Mouse (Mus musculus) left cerebral cortex, postnatal 10 days (tissue): ENCODE results near the gene Slc30a1. TPM values are rescaled to one million over a fixed set of nuclear protein-coding genes. Genes with fewer than 3 reads are reported as not detected.

Experiments used
- DNase-seq, 2 experiments: peaks; one replicate each; pipeline ENCODE4 v3.0.0; 2021 to 2022; ENCODE audit warnings: low spot score in 2 of 2, mixed read lengths in 1 of 2; ENCODE audit errors: extremely low spot score in 1 of 2
- intact Hi-C: fragments of 180-260 bp; cut with DNase I; formaldehyde crosslinking; loops from one replicate; pipeline ENCODE4 v1.15.1; 2025
- total RNA-seq, 2 experiments: library from RNA; stranded (reverse); gene quantifications; 2 replicates each; pipeline ENCODE4 v1.2.3; 2021

Slc30a1 gene
- total RNA-seq, 2 experiments from 2014 or later, result 26.8 to 29.0 TPM

DNA sequence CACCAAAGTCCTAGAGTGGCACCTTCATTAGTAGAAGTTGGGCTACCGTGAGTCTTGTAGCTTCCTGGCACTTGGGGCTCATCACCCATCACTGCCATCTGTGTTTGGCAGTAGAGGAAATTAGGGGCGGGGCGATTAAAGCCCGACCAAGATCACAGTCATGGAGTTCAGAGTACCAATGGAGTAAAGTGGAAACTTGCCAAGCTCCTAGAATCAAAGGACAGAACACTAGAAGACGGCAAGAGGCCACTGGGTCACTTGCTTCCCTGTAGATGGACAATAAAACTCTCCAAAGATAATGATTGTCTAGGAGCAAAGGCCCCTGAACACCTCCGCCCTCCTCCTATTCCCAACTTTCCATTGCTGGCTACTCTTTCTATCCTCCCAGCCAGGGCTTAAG is 14.7 kb upstream of the Slc30a1 start:
- intact Hi-C loops, result no loop called here

DNA sequence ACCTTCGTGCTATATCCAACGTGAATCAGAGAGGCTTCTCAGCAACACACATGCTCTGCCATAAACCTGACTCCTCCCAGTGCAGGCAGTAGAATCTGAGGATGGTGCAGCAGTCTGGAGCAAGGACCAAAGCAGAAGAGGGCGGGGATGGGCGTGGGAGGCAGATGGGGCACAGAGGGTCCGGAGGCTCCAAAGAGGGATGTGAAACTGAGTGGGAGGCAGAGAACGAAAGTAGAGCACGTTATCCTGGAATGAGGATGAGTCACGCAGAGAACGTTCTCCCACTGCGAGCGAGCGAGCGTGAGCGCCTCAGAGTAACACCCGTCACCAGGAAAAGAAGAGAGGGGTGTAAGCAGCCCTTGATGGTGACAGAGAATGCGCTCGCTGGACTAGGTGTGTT is 12.2 kb upstream of the Slc30a1 start:
- DNase-seq, result peak; percentile 45 to 70
- intact Hi-C loops, result no loop called here

More for the DNA sequence above, 14.7 kb upstream of the Slc30a1 start:
- DNase-seq, result no peak

DNA sequence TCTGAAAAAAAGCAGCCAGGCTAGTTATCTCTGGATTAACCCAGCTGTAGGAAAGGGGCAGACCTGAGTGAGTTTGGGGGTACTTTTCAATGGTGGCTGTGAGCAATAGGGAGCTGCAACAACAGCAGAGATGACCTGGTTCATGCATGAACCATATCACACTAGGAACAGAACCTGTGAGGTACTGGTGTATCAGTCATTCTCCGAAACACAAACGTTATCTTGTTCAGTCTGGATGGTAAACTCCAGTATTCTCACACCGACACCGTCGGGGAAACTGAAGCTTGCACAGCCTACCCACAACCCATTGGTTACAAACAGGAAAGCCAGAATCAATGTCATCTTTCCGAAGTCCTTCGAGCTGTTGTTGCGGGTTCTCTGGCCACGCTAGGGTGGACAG is 11.7 kb upstream of the Slc30a1 start:
- no peak for DNase-seq
- intact Hi-C loops, result no loop called here

DNA sequence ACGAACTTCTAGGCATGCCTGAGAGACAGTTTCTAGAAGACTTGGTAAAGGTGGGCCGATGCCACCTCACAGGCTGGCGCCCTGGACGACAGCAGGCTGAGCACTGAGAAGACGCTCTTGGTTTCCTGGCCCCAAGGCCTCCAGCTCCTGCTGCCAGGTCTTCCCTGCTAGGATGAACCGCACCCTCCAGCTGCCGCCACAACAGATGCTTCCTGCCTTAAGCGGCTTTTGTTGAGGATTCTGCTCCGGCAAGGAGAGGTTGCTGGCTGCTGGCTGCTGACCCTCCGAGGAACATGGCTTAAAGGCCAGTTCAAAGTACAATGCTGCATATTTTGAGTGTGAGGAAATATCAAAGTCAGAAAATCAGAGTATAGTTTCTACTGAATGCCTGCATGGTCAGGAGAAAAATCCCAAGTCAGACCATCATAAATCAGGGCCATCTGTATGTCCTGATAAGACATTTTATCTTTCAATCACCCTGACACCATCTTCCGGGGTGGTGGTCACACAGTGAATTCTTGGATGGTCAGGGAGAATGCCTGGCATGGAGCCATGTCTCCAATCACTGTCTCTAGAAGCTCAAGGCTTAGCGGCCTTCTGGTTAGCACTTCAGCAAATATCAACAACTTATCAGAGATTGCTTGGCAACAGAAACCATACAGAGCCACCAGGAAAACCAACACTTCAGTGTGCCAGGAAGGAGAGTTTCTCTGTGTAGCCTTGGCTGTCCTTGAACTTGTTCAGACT is 9.6 kb upstream of the Slc30a1 start:
- DNase-seq, result peak in 1 of 2 experiments; percentile 74
- intact Hi-C loops, result no loop called here

DNA sequence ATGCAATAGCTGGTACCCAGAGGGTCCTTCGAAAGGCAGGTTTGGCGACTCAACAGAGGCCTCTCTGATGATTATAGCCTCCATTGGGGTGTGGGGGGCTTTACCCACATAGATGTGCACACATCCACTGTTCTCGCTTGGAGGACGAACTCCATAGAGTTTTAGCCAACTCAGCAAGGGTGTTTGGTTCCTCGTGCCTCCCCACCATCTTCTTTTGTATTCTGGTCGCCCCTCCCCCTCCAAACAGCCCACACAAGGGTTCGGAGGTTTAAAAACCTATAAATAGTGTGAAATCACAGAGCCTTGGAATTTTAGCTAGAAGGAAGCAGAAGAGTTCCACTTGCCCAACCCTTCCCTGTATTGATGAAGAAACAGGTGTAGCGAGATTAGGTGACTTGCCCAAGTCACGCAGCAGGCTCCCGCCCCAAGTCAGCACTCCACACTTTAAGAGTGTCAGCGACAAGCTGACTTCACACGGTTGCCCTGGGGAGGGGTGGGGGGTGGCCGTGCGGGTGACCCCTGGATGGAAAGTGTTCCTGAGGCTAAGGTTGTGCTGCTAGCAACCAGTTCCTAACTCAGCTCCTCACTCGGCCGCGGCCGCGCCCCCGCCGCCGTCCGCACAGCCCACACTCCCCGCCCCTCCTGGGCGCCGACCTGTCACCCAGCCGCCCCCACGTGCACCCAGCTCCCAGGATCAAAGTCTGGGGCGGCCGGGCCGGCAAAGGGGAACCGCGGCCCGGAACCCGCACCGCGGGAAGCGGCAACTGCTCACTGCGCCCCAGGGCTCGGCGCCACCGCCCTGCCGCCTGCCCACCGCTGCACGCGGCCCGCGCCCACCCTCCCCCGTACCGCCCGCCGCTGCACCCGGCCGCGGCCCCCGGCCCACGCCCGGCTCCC is 682 bp upstream of the Slc30a1 start:
- peak in 1 of 2 experiments; percentile 61 for DNase-seq
- intact Hi-C loops, result loop anchor here (5.0 kb wide), 1 partner anchor 69 kb away; no protein-coding TSS in a partner anchor

DNA sequence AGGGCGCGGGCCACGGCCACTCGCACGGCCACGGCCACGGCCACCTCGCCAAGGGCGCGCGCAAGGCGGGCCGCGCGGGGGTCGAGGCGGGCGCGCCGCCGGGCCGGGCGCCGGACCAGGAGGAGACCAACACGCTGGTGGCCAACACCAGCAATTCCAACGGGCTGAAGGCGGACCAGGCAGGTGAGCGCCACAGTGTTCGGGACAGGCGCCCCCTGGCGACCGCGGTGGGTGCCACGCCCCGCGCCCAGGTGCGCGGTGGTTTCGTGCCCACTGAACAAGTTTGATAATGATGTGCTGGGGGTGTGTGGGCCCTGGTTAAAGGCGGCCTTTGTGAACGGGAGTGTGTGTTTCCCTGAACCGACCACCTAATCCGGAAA is 854 bp downstream of the Slc30a1 start:
- intact Hi-C loops, result loop anchor here (5.0 kb wide), 1 partner anchor 70 kb away; no protein-coding TSS in a partner anchor
- DNase-seq, result peak; percentile 55 to 83

DNA sequence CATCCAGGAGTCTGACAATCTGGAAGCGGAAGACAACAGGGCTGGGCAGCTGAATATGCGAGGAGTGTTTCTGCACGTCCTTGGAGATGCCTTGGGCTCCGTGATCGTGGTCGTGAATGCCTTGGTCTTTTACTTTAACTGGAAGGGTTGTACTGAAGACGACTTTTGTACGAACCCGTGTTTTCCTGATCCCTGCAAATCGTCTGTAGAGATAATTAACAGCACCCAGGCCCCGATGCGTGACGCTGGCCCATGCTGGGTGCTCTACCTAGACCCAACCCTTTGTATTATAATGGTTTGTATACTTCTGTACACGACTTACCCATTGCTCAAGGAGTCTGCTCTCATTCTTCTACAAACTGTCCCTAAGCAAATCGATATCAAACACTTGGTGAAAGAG is 2.3 kb downstream of the Slc30a1 start:
- intact Hi-C loops, result loop anchor here (5.0 kb wide), 1 partner anchor 72 kb away; no protein-coding TSS in a partner anchor
- no peak for DNase-seq

DNA sequence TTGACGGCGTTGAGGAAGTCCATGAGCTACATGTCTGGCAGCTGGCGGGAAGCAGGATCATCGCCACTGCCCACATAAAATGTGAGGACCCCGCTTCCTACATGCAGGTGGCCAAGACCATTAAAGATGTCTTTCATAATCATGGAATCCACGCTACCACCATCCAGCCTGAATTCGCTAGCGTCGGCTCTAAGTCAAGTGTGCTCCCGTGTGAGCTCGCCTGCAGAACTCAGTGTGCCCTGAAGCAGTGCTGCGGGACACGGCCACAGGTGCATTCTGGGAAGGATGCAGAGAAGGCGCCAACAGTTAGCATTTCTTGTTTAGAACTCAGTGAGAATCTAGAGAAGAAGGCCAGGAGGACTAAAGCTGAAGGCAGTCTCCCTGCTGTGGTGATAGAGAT is 2.7 kb downstream of the Slc30a1 start:
- no peak for DNase-seq
- intact Hi-C loops, result loop anchor here (5.0 kb wide), 1 partner anchor 72 kb away; no protein-coding TSS in a partner anchor

DNA sequence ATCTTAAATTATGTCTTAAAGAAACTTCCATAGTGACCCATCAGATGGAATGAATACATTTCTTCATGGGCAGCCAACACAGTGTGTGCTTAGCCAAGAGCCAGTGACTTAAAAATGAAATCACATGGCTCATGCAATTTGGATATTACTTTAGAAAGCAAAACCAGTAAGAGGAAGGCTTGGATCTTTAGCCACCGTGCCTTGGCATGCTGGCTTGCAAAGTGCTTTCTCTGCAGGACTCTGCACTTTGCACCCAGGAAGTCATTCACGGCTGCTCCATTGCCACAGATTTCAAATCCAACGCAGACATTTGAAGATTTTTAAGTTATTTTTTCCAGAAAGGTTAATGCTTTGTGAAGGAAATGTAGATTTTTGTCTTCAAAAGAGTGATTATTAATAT is 4.1 kb downstream of the Slc30a1 start:
- DNase-seq, result no peak
- intact Hi-C loops, result no loop called here

DNA sequence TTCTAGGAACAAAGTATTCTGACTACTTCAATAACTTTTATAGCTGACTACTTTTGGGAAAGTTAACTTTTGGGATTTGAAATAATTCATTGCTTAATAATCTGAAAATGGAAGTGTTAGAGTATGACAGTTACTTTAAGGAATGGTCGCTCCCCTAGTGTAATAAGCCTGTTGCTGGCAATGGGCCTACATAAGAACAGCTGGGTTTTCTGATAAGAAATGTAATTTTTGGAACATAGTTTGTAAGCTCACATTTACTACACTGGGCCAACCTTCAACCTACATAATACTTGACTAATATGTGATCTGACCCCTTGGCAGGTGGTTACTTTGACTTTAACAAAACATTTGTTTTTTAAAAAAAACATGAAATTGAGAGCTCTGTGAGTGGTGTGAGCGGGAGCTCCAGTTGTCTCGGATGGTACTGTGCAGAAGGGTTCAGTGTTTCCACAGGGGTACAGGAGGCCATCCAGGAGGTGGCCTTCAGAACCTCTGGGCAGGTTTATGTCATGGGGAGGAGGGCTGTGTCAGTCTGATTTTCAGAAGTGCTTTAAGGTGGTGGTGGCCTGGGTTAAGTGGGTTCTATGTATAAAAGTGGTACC is 4.6 kb downstream of the Slc30a1 start:
- intact Hi-C loops, result no loop called here
- DNase-seq, result no peak

DNA sequence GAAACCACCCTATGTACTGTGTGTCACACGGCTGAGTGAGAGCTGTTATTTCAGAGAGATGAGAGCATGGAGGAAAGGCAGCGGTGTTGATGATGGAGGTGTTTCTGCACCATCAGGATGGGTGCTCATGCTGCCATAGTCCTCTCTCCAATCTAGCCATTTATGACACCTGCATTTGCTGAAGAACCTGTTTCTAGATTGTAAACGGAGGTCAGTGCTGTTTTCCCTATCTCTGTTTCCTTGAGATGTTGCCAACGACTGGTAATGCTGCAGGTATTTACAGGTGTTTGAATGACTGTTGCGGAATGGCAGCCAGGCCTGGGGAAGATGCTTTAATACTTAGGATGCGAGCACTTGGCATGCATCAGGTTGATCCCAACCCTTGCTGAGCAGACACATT is 8.1 kb downstream of the Slc30a1 start:
- intact Hi-C loops, result no loop called here
- no peak for DNase-seq

DNA sequence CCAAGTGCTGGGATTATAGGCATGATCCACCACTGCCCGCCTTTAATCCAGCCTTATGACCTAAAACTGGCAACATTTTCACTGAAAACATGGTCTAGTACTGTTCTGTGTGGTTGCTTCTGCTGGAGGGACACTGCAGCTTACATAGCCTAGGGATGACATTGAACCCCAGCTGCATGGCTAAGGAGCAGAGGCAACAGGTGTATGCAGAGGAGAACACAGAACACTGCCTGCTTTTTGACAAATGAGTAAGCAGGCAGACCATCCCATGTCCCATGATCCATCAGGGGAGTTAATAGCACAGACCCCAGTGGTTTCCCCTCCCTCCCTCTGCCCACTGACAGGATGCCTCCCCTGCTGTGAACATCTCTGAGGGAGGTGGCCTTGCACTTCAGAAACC is 9.0 kb downstream of the Slc30a1 start:
- intact Hi-C loops, result no loop called here
- peak in 1 of 2 experiments; percentile 54 for DNase-seq

DNA sequence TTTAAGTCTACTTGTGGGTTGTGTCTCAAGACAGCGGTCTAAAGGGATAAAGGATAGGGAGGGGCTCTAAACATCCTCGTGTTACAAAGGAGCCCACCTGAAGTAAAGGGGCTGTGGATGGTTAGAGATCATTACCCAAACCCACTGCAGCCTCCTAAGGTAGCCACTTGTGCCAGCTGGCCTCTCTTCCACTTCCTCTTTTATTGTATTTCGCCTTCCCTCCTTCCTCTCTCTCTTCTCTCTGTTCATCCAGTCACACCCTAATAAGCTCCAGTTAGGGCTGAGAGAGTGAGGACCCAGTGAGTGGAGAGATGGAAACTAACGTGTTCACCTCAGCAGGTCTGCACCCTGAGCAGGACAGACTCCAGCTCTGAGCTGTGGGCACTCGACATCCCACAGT is 10.3 kb downstream of the Slc30a1 start:
- DNase-seq, result no peak
- intact Hi-C loops, result no loop called here

DNA sequence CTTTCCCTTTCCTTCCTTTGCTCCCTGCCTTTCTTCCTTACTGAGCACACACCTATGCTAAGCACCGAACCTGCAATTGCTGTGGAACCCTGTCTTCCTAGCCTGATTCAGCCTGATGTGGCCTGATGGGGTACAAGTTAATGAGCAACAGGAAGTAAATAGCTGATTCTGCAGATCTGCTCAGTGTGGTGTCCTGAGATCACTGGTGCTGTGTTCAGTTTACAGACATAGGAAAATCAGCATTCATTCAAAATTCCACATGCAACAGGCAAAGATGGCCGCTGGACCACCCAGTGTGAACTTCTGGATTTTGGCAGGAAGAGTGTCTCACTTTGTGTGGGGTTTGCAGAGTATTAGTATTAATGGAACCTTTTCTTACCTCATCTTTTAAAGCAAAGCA is 12.8 kb downstream of the Slc30a1 start:
- DNase-seq, result no peak
- intact Hi-C loops, result no loop called here

DNA sequence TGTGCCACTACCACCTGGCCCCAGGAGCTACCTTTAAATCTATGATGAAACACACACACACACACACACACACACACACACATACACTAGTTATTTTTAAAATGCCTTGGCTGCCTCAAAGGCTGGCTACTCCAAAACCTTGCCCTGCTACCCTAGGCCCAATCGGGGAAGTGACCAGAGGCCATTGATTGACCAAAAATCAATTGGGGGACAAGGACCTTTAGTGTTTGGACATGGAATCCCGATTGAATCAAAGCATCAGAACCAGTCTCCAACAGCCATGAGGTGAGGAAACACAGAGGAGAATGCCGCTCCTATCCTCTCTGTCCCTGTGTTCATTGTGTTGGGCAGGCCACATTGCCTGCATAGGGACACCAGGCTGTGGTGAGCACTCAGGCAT is 15.1 kb downstream of the Slc30a1 start:
- intact Hi-C loops, result no loop called here

DNA sequence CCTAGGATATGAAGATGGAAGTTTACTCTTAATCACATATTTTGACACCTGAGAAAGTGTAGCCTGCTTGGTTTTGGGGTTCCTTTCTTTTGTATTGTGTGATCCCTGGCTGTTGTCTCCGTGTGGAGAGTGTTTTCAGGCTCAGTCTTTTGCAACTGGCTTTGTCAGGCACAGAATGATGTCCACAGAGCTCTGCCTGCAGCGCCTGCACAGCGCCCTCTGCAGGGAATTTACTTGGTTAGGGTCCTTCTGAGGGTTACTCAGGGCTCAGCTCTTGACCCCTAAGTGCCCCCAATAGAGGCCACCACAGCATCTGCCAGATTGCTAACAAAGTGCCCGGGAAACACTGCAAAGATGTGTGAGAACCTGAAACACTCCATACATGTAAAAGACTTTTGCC is 18.9 kb downstream of the Slc30a1 start:
- no peak for DNase-seq
- intact Hi-C loops, result no loop called here

More for the DNA sequence above, 15.1 kb downstream of the Slc30a1 start:
- no peak for DNase-seq

DNA sequence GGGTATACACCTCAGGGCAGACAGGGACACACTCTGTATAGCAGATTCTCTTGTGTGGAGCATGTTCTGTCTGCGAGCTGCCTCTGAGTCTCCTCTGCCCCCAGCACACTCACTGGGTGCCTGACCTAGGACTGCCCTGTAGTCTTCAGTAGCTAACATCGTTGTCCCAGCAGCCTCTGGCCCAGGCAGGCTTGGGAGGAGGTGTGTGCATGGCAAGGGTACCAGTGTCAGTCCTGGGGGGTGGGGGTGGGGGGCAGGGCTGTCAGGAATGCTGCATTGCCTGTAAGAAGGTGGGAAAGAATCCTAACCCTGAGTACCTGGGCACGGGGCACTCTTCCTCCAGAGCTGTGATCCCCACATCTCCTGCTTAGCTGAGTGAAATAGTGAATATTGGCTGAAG is 20.1 kb downstream of the Slc30a1 start:
- DNase-seq, result no peak
- intact Hi-C loops, result no loop called here

DNA sequence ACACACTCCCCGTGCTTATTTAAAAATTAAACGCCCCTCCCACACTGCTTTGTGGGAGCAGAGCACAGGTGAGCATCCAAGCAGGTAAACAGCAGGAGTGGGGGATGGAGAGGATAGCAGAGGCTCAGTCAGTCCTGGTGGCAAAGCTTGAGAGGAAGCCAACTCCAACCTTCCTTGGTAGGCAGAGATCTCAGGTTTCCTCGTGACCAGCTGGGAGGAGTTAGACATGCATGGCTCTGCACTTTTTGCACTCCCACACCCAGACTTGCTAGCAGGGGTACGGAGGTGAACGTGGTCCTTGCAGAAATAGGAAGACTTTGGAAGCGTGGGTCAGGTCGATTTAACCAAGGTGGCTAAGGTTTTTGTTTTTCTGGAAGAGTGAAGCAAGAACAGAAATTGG is 21.8 kb downstream of the Slc30a1 start:
- intact Hi-C loops, result no loop called here
- DNase-seq, result no peak

DNA sequence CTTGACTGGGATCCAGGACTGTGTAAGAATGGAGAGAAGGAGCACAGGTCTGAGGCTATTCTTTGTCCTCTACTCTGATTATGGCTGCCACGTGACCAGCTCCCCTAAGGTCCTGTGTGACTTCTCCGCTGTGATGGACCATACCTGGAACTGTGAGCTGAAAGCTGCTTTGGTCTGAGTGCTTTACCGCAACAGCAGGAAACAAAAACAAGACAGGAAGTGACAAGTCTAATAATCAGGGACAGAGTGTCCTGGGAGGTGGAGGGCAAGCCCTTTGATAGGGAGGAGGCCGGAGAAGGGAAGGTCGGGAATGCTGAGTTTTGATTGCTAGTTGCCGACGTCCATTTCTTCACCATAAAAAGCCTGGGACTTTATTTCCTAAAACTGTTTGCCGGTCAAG is 22.5 kb downstream of the Slc30a1 start:
- intact Hi-C loops, result no loop called here

More for the DNA sequence above, 22.5 kb downstream of the Slc30a1 start:
- no peak for DNase-seq
